Mouse (Mus musculus): Measurements from ENCODE around the gene Tmem115. TPM values are rescaled to one million over a fixed set of nuclear protein-coding genes. Genes with fewer than 3 reads are reported as not detected.

The Tmem115 gene
- polyA plus RNA-seq, 1 experiment = 63.5 TPM

- 97% methylated on average over 17 of the region's 17 CpGs for WGBS
- Histone ChIP-seq H3K4me1 (ENCODE audit: control insufficient read depth, insufficient read depth, insufficient read length, low read length) (peaks cover 15% of the 10 kb centered on the region), H3K27me3 (ENCODE audit: control insufficient read depth, insufficient read depth, low read length) (no peaks in the 10 kb centered on the region), H3K4me3 (ENCODE audit: low read depth, low read length) (no peak overlapping the region), H3K36me3 (ENCODE audit: control insufficient read depth, insufficient read depth, low read length) (peaks cover 15% of the 10 kb centered on the region), H3K27ac (ENCODE audit: insufficient read depth, low read depth, low read length) (no peak overlapping the region)
- TF ChIP-seq CTCF (IDR thresholded peaks at IDR 0.05; ENCODE audit: extremely low read depth, insufficient read length, insufficient replicate concordance, low read depth, low read length) (no peak), POLR2A (IDR thresholded peaks at IDR 0.05; ENCODE audit: low read depth, low read length) (no peak)
These were observed 10.5 kb downstream of the Tmem115 start for GRCm38 (mm10) chr9:107544196-107544700.

GRCm38 (mm10) chr9:107544729-107545128, 11.0 kb downstream of the Tmem115 start:
- 90% methylated on average over 12 of the region's 12 CpGs for WGBS
- H3K36me3 ChIP-seq (ENCODE audit: control insufficient read depth, insufficient read depth, low read length) = peaks cover 10% of the 10 kb centered on the region; the same call in 1 of the 2 replicates
- peaks cover 15% of the 10 kb centered on the region for H3K4me1 ChIP-seq (ENCODE audit: control insufficient read depth, insufficient read depth, insufficient read length, low read length)
- H3K4me3 ChIP-seq (ENCODE audit: low read depth, low read length) = no peak overlapping the region
- no peak for TF ChIP-seq POLR2A (IDR thresholded peaks at IDR 0.05; ENCODE audit: low read depth, low read length)
- TF ChIP-seq CTCF (IDR thresholded peaks at IDR 0.05; ENCODE audit: extremely low read depth, insufficient read length, insufficient replicate concordance, low read depth, low read length) = no peak
- H3K27me3 ChIP-seq (ENCODE audit: control insufficient read depth, insufficient read depth, low read length) = no peaks in the 10 kb centered on the region
- no peak overlapping the region for H3K27ac ChIP-seq (ENCODE audit: insufficient read depth, low read depth, low read length)

GRCm38 (mm10) chr9:107545199-107545598, 11.5 kb downstream of the Tmem115 start:
- WGBS = 89% methylated on average over 10 of the region's 10 CpGs
- Histone ChIP-seq H3K36me3 (ENCODE audit: control insufficient read depth, insufficient read depth, low read length) (peaks cover 8% of the 10 kb centered on the region; the same call in 1 of the 2 replicates), H3K4me3 (ENCODE audit: low read depth, low read length) (no peak overlapping the region), H3K27me3 (ENCODE audit: control insufficient read depth, insufficient read depth, low read length) (no peaks in the 10 kb centered on the region), H3K4me1 (ENCODE audit: control insufficient read depth, insufficient read depth, insufficient read length, low read length) (peaks cover 15% of the 10 kb centered on the region), H3K27ac (ENCODE audit: insufficient read depth, low read depth, low read length) (no peak overlapping the region)
- TF ChIP-seq CTCF (IDR thresholded peaks at IDR 0.05; ENCODE audit: extremely low read depth, insufficient read length, insufficient replicate concordance, low read depth, low read length) (no peak), POLR2A (IDR thresholded peaks at IDR 0.05; ENCODE audit: low read depth, low read length) (no peak)

- 18% methylated on average over 3 of the region's 3 CpGs for WGBS
- H3K4me1 ChIP-seq (ENCODE audit: control insufficient read depth, insufficient read depth, insufficient read length, low read length) = peaks cover 15% of the 10 kb centered on the region
- no peaks in the 10 kb centered on the region for H3K27me3 ChIP-seq (ENCODE audit: control insufficient read depth, insufficient read depth, low read length)
- no peak for TF ChIP-seq POLR2A (IDR thresholded peaks at IDR 0.05; ENCODE audit: low read depth, low read length)
- peak; percentile 95; the same call in 1 of the 2 replicates for TF ChIP-seq CTCF (IDR thresholded peaks at IDR 0.05; ENCODE audit: extremely low read depth, insufficient read length, insufficient replicate concordance, low read depth, low read length)
- peaks cover 8% of the 10 kb centered on the region; the same call in 1 of the 2 replicates for H3K36me3 ChIP-seq (ENCODE audit: control insufficient read depth, insufficient read depth, low read length)
- H3K4me3 ChIP-seq (ENCODE audit: low read depth, low read length) = no peak overlapping the region
- no peak overlapping the region for H3K27ac ChIP-seq (ENCODE audit: insufficient read depth, low read depth, low read length)
These were observed 11.9 kb downstream of the Tmem115 start for GRCm38 (mm10) chr9:107545602-107546001.

GRCm38 (mm10) chr9:107547026-107547425, 13.3 kb downstream of the Tmem115 start, which contains the start of gene Zmynd10:
Gene Zmynd10 (plus strand): TSS chr9:107547298.
- 2% methylated on average over 20 of the region's 20 CpGs for WGBS
- Histone ChIP-seq H3K4me1 (ENCODE audit: control insufficient read depth, insufficient read depth, insufficient read length, low read length) (peaks cover 18% of the 10 kb centered on the region), H3K36me3 (ENCODE audit: control insufficient read depth, insufficient read depth, low read length) (peaks cover 8% of the 10 kb centered on the region; the same call in 1 of the 2 replicates), H3K27ac (ENCODE audit: insufficient read depth, low read depth, low read length) (no peak within 1 kb of the TSS), H3K4me3 (ENCODE audit: low read depth, low read length) (peak within 1 kb of the TSS; percentile 27), H3K27me3 (ENCODE audit: control insufficient read depth, insufficient read depth, low read length) (no peaks in the 10 kb centered on the region)
- TF ChIP-seq POLR2A (IDR thresholded peaks at IDR 0.05; ENCODE audit: low read depth, low read length) = no peak
- no peak for TF ChIP-seq CTCF (IDR thresholded peaks at IDR 0.05; ENCODE audit: extremely low read depth, insufficient read length, insufficient replicate concordance, low read depth, low read length)

- 69% methylated on average over 5 of the region's 5 CpGs for WGBS
- Histone ChIP-seq H3K27me3 (ENCODE audit: control insufficient read depth, insufficient read depth, low read length) (no peaks in the 10 kb centered on the region), H3K4me3 (ENCODE audit: low read depth, low read length) (no peak overlapping the region), H3K4me1 (ENCODE audit: control insufficient read depth, insufficient read depth, insufficient read length, low read length) (peaks cover 18% of the 10 kb centered on the region), H3K27ac (ENCODE audit: insufficient read depth, low read depth, low read length) (no peak overlapping the region), H3K36me3 (ENCODE audit: control insufficient read depth, insufficient read depth, low read length) (peaks cover 8% of the 10 kb centered on the region; the same call in 1 of the 2 replicates)
- TF ChIP-seq POLR2A (IDR thresholded peaks at IDR 0.05; ENCODE audit: low read depth, low read length) (no peak), CTCF (IDR thresholded peaks at IDR 0.05; ENCODE audit: extremely low read depth, insufficient read length, insufficient replicate concordance, low read depth, low read length) (no peak)
These were observed 14.2 kb downstream of the Tmem115 start for GRCm38 (mm10) chr9:107547957-107548356.

GRCm38 (mm10) chr9:107548820-107549219, 15.1 kb downstream of the Tmem115 start:
- Histone ChIP-seq H3K4me3 (ENCODE audit: low read depth, low read length) (no peak overlapping the region), H3K36me3 (ENCODE audit: control insufficient read depth, insufficient read depth, low read length) (peaks cover 8% of the 10 kb centered on the region; the same call in 1 of the 2 replicates), H3K27ac (ENCODE audit: insufficient read depth, low read depth, low read length) (no peak overlapping the region), H3K27me3 (ENCODE audit: control insufficient read depth, insufficient read depth, low read length) (no peaks in the 10 kb centered on the region), H3K4me1 (ENCODE audit: control insufficient read depth, insufficient read depth, insufficient read length, low read length) (peaks cover 19% of the 10 kb centered on the region)
- WGBS = 92% methylated on average over 10 of the region's 10 CpGs
- no peak for TF ChIP-seq POLR2A (IDR thresholded peaks at IDR 0.05; ENCODE audit: low read depth, low read length)
- TF ChIP-seq CTCF (IDR thresholded peaks at IDR 0.05; ENCODE audit: extremely low read depth, insufficient read length, insufficient replicate concordance, low read depth, low read length) = no peak
